In the genomic region with DNA sequence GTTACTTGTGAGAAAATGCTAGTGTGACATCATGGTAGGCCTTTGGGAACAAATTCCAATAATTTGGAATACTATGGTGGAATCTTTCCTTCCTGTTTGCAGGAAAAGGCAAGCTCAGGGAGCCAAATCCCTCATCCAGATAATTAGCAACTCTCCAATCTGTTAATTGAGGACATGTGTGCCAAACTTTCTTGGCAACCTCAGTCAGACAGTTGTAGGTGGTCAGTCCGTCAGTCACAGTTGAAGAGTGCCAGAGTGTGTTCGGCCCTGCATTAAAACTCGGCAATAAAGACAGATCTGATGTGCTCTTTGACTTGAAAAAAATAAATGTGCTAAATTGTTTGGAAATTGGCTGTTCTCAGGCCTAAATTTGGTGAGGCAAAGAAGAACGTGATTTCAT, we compare ENCODE assay signal across 15 mouse cellular contexts.
DNase-seq lines count a peak whose midpoint lies in the region.
"Had no signal": no experiment of that assay in that cellular context is flagged by ENCODE, and none has a peak within 500 bp of the region (broad histone marks: within the 10 kb centered on the region; RNA-seq: fewer than 3 reads in every experiment).

No protein-coding gene starts in this region.

- DNase-seq in left cerebral cortex, postnatal 4 days, result peak; percentile 46
- DNase-seq in left cerebral cortex, postnatal 36 days (ENCODE audit: low spot score in 2 of 2), result no peak
- DNase-seq in cerebellum, adult 11-12 months, result peak; percentile 47
- DNase-seq in cerebellum, postnatal 10 days, result peak; percentile 79 to 84
- DNase-seq in layer of hippocampus, adult 9-11 months, result peak; percentile 7
- DNase-seq in right cerebral cortex, postnatal 4 days, result no peak
- no peak for DNase-seq in heart, adult 8-10 months (ENCODE audit: low spot score)
- no peak for DNase-seq in thymus, postnatal 25 days
- DNase-seq: adrenal gland, postnatal 10 days; gastrocnemius, adult 2 months; heart, postnatal 14 days; kidney, adult 2 months; kidney, postnatal 25 days; lung, embryonic 14.5 days; lung, postnatal 4 days had no signal

- intact Hi-C loops in left cerebral cortex, postnatal 4 days (cut with DNase I), result no loop called here
- intact Hi-C loops in left cerebral cortex, postnatal 36 days (cut with DNase I), result no loop called here

Comparison
In these comparisons a context has a peak if more than half of its experiments do, and no peak if none do; other contexts are left out.
1. DNase-seq: peak in left cerebral cortex, postnatal 4 days (single experiment), cerebellum, adult 11-12 months (single experiment), cerebellum, postnatal 10 days (2 of 2) and layer of hippocampus, adult 9-11 months (single experiment); none in left cerebral cortex, postnatal 36 days (0 of 2), right cerebral cortex, postnatal 4 days (single experiment), heart, adult 8-10 months (single experiment) and thymus, postnatal 25 days (single experiment).